Mouse (Mus musculus) thymus, postnatal 10 days (tissue): ENCODE measurements around the gene Ttc24.

Source experiments
- DNase-seq, 2 experiments: peaks; one replicate each; pipeline ENCODE4 v3.0.0; 2021; ENCODE audit warnings: low spot score in 2 of 2

The Ttc24 gene

GRCm38 (mm10) chr3:88078204-88078603 is at the start of gene Ttc24:
TSS of gene Ttc24 (minus strand) at chr3:88078304.
- DNase-seq, result no peak

DNA sequence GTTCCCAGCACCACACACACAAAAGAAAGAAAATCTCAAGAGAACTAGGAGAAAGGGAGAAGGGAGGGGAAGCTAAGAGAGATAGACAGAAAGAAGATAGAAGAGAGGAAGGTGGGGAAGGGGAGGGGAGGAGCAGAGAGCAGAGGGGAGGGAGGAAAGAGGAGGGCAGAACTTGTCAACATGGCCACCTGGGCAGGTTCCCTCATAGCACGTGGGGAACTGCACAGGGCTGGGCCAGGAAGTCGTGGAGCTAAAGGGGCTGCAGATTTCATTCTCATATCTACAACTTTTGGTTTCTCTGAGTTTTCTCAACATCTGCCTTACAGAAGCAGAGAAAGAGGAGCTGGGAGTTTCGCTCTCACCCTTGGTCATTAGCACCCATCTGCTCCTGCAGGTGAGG is 49.5 kb upstream of the Ttc24 start:
- no peak for DNase-seq

DNA sequence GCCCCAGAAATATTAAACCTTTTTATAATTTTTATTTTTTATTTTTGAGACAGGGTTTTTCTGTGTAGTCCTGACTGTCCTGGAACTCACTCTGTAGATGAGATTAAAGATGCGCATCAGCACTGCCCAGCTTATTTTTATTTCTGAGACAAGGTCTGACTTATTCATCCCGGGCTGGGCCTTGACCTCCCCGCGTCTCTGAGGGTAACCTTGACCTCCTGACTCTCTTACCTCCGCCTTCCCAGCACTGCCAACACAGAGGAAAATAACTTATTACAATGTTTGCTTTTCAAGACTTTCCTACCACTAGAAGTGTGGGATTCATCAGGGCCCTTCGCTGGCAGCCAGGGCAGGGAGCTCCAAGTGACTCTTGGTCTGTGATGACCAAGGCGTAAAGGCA is 48.1 kb upstream of the Ttc24 start:
- no peak for DNase-seq

DNA sequence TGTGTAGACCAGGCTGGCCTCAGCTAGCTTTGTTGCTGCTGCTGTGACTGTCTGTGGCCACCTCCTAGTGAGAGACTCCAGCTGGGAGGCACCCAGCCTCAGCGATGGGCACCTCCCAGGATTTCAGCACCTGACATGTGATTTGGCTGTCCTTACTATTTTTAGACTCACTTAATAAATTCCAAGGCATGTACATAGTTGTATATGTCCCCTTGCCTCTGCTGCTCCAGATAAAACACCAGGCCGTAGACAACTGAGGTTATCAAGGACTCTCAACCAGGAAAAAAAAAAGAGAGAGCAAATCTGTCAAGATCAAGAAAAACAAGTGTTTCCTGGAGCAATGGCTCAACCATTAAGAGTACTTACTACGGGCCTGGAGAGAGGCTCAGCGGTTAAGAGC is 47.1 kb upstream of the Ttc24 start:
- DNase-seq, result no peak

DNA sequence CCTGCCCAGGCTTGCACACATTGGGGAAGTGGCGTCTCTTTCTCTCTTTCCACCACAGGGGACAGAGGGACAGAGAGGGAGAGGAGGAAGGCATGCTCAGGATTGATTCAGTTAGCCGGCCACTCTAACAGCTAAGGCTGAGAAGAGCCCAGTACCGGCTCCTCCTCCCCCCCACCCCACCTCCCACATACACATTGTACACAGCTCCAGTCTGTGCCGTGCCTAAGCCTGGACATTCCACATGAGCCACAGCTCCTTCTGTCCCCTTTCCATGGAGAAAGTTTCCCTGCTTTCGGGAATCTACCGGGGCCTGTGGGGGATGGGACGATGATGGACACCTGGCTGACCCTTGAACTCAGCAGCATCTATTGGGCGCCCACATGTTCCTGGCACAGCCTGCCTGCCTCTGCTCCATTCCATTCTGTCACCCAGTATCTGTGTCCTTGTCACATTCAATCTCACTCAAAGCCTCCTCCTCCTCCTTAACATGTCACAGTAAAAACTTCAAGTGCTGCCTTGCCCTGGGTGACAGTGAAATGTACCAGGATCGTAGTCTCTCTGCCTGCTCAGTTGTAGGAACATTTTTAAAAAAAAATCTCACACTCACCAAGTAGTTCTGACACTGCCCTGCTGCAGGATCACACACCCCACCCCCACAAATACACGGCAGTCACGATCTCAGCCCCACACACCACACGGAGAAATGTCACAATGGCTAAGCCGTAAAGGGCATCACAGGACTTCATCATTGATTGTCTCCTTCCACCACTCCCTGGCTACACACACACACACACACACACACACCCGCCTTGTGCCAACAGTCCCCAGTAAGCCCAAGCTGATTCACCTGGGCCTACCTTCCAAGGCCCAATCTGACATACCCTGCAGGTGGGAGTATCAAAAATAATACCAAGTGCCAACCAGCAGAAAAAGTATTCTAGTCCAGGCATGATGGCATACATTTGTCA is 43.3 kb upstream of the Ttc24 start:
- no peak for DNase-seq

- no peak for DNase-seq
Observed at GRCm38 (mm10) chr3:88120117-88120651, 42.1 kb upstream of the Ttc24 start.

- DNase-seq, result no peak
Observed at GRCm38 (mm10) chr3:88114396-88114795, 36.3 kb upstream of the Ttc24 start.

- DNase-seq, result no peak
Observed at GRCm38 (mm10) chr3:88109126-88109525, 31.0 kb upstream of the Ttc24 start.

GRCm38 (mm10) chr3:88106126-88106525 is 28.0 kb upstream of the Ttc24 start:
- DNase-seq, result no peak

DNA sequence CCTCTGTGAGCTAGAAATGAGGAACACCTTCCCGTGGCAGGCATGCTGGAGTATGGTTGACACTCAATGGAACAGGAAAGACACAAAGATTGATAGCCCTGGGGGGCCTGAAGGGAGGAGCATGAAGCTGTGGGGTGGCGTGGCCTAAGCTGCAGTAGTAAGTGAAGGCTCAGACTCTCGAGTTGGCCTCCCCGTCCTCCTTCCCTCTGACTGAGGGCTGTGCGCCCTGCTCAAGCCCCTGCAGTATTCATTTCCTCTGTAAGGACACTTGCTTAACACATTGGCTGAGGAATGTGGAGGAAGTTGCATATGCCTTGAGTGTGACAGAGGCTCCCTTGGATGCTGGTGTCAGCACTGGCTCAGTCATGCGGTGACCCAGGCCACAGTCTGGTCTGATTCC is 24.5 kb upstream of the Ttc24 start:
- DNase-seq, result no peak

DNA sequence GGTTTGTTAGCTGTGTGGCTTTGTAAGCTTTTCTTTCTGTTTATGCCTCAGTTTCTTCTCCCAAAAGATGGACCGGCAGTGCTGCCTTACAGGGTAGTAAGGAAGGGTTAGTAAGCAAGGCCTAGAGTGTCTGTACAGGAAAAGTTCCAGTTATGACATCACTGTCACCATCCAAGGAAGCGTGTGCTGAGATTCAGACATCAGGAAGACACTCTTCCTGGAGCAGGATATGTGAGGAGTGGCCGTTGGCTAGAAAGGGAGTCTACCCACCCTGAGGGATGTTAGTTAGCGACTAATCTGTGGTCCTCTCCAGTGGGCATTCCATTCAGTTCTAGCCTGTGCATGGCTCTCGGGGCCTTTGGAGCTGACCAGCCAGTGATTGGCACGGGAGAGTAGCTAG is 24.1 kb upstream of the Ttc24 start:
- DNase-seq, result no peak

DNA sequence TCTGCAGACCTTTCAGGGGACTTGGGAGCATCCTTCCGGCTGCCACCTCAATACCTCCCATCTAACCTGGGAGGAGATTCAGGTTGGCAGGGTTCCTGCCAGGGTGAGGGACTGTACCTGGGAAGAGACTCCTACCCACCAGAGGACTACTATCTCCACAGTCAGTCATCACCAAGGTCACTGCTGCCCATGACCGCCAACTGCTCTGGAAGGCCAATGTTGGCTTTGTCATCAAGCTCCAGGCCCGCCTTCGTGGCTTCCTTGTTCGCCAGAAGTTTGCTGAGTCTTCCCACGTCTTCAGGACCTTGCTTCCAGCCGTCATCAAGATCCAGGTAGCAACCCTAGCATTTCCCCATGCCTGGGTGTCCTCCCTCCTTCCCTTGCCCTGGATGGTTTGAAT is 23.6 kb upstream of the Ttc24 start:
- DNase-seq, result no peak

DNA sequence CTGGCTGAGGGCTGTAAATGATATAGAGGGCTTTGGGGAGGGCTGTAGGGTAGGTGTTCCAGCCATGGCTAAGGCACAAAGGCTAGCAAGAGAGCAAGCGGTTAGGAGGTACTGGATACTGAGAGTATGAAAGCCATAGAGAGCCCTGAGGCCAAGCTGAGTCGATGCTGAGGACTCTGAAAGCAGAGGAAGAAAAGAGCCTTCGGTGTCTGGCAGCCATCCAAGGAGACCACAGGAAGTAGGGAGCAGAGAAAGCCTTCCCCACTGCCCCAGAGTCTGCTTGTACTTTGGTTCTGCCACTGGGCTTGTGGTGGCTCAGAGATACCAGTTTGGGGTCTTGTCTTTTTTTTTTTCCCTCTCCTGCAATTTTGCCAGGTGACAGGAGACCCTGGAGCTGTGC is 22.1 kb upstream of the Ttc24 start:
- DNase-seq, result no peak

- no peak for DNase-seq
Observed at GRCm38 (mm10) chr3:88097666-88098065, 19.6 kb upstream of the Ttc24 start.

DNA sequence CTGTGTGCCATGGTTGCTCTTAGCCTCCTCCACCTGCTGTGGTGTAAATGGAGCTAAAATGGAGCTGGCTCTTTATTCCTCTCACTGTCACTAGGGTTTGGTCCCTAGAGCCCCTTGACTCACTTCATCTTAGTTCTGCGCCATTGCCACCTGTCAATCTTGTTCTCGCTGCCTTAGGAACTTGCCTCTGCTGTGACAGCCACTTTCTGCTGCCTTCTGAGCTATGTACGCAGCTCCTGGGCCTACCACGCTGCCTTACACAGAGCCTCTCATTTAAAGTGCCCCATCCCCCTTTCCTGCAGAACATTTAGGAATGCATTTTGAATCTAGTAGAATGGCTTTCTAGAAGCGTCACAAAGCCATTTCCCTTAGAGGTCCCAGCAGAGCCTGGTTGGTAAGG is 16.0 kb upstream of the Ttc24 start:
- no peak for DNase-seq

GRCm38 (mm10) chr3:88090616-88091015 is 12.5 kb upstream of the Ttc24 start:
- DNase-seq, result no peak

DNA sequence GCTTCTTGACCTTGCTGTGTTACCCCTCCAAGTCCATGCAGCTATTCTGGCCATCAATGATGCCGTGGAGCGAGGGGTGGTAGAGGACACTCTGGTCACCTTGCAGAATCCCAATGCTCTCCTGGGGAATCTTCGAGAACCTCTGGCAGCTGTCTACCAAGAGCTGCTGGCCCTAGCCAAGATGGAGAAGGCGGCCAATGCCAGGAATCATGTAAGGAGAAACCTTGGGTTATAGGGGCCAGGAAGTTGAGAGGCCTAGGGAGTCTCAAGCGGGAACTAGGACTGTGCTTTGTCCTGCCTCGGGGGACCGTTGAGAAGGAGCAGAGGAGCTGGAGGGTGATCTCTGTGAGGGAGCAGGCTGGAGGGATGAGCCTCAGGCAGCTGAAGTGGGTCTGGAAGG is 12.0 kb upstream of the Ttc24 start:
- no peak for DNase-seq

- DNase-seq, result peak in 1 of 2 experiments; percentile 52
Observed at GRCm38 (mm10) chr3:88087688-88088087, 9.6 kb upstream of the Ttc24 start.

DNA sequence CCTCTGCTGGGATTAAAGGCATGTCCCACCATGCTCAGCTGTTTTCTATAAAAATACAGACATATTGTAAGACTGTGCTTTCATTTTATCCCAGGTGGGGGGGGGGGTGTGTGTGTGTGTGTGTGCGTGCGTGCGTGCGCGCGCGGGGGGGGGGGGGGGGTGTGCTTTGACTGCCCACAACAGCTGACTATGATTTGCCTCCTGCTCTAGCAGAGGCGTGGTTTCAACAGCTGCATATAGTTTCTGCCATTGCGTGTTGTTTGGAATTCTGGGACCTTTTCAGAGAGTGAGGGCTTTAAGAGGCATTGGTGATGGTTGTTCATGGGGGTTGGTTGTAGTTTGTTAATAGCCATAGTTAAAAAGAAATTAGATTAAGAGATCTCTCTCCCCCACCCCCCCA is 7.4 kb upstream of the Ttc24 start:
- DNase-seq, result no peak

- no peak for DNase-seq
Observed at GRCm38 (mm10) chr3:88084001-88084400, 5.9 kb upstream of the Ttc24 start.

GRCm38 (mm10) chr3:88082663-88083062 is 4.6 kb upstream of the Ttc24 start:
- DNase-seq, result no peak

DNA sequence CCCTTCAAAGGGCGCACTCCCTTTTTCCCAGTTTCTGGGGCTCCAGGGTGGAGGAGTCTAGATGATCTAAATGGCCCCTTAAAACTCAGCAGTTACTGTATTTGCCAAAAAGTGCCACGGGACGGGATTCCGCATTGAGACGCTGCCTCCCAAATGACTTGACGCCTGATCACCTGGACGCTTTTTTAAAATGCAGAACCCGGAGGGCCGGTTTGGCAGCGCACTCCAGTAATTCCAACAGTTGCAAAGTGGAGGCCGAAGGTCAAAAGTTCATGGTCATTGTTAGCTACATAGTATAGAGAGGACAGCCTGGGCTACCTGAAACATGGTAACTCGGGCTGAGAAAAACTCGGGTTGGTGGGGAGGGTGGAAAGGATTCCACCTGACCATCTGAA is 4.1 kb upstream of the Ttc24 start:
- no peak for DNase-seq
